Mouse (Mus musculus) thymus, postnatal 4 days (tissue): ENCODE data around the gene Foxl2.

Source experiments
- DNase-seq: peaks from one replicate; pipeline ENCODE4 v3.0.0; 2021

Foxl2 gene

GRCm38 (mm10) chr9:98962478-98963142 lies 7.5 kb downstream of the Foxl2 start:
- DNase-seq: no peak

- DNase-seq: no peak
Observed at GRCm38 (mm10) chr9:98963661-98964060, 8.6 kb downstream of the Foxl2 start.

- DNase-seq: peak; percentile 70
Observed at GRCm38 (mm10) chr9:98965084-98965483, 10.0 kb downstream of the Foxl2 start.

- no peak for DNase-seq
Observed at GRCm38 (mm10) chr9:98973101-98973521, 18.0 kb downstream of the Foxl2 start.

GRCm38 (mm10) chr9:98973561-98973960 lies 18.5 kb downstream of the Foxl2 start:
- DNase-seq: no peak

- DNase-seq: no peak
Observed at GRCm38 (mm10) chr9:98974898-98975297, 19.8 kb downstream of the Foxl2 start.

GRCm38 (mm10) chr9:98976081-98976480 lies 21.0 kb downstream of the Foxl2 start:
- no peak for DNase-seq

GRCm38 (mm10) chr9:98976520-98976919 lies 21.4 kb downstream of the Foxl2 start:
- DNase-seq: no peak

GRCm38 (mm10) chr9:98979431-98980416 lies 24.6 kb downstream of the Foxl2 start:
- peak; percentile 97 for DNase-seq

- DNase-seq: peak; percentile 100
Observed at GRCm38 (mm10) chr9:98985800-98986475, 30.9 kb downstream of the Foxl2 start, which contains the start of gene Faim. Faim (plus strand) TSS chr9:98986373.

GRCm38 (mm10) chr9:98986476-98987096 lies 31.5 kb downstream of the Foxl2 start:
- DNase-seq: no peak

GRCm38 (mm10) chr9:98987131-98987530 lies 32.0 kb downstream of the Foxl2 start:
- DNase-seq: no peak

GRCm38 (mm10) chr9:98994103-98994502 lies 39.0 kb downstream of the Foxl2 start:
- DNase-seq: no peak

- no peak for DNase-seq
Observed at GRCm38 (mm10) chr9:98999881-99000339, 44.8 kb downstream of the Foxl2 start.

GRCm38 (mm10) chr9:99001326-99001725 lies 46.2 kb downstream of the Foxl2 start:
- DNase-seq: no peak
